Mouse (Mus musculus) thymus, adult 2 months (tissue): ENCODE measurements around the gene AI481877. TPM values are rescaled to one million over a fixed set of nuclear protein-coding genes. Genes with fewer than 3 reads are reported as not detected.

ENCODE experiments used
- DNase-seq: peaks from one replicate; pipeline ENCODE4 v3.0.0; 2021
- H3K27ac ChIP-seq: fragments of 200-500 bp; 2 replicates; pipeline ENCODE4 v1.5.1; 2012; ENCODE audit warnings: low read length, control low read depth; ENCODE audit not compliant: control insufficient read depth, insufficient read depth
- H3K27me3 ChIP-seq: fragments of 200-500 bp; 2 replicates; pipeline ENCODE4 v1.6.1; 2012; ENCODE audit warnings: mild to moderate bottlenecking, low read length, moderate library complexity, mixed read lengths; ENCODE audit not compliant: control insufficient read depth, insufficient read depth
- H3K36me3 ChIP-seq: fragments of 200-500 bp; 2 replicates; pipeline ENCODE4 v1.6.1; 2012; ENCODE audit warnings: mild to moderate bottlenecking, low read length, moderate library complexity; ENCODE audit not compliant: control insufficient read depth, insufficient read depth
- H3K4me1 ChIP-seq: fragments of 200-500 bp; replicated peaks from 2 replicates; pipeline ENCODE4 v1.6.1; 2012; ENCODE audit warnings: low read length; ENCODE audit not compliant: control insufficient read depth, insufficient read depth
- H3K4me3 ChIP-seq: fragments of 200-500 bp; 2 replicates; pipeline ENCODE4 v1.5.1; 2012; ENCODE audit warnings: mild to moderate bottlenecking, low read length, control low read depth, moderate library complexity; ENCODE audit not compliant: control insufficient read depth, insufficient read depth
- CTCF ChIP-seq: fragments of 200-500 bp; IDR thresholded peaks from 2 replicates; pipeline ENCODE4 v1.5.1; 2012; ENCODE audit warnings: mild to moderate bottlenecking, control low read depth, low read length, moderate library complexity, borderline replicate concordance; ENCODE audit not compliant: control insufficient read depth, poor library complexity, insufficient read depth; ENCODE audit errors: extremely low read depth
- POLR2A ChIP-seq: fragments of 200-500 bp; IDR thresholded peaks from 2 replicates; pipeline ENCODE4 v1.6.1; 2012; ENCODE audit warnings: mild to moderate bottlenecking, low read length, control low read depth, moderate library complexity; ENCODE audit not compliant: control insufficient read depth, poor library complexity, insufficient read depth; ENCODE audit errors: extremely low read depth
- WGBS: fragments of 180-500 bp; shearing (Covaris S2); methylation state at CpG from one replicate; pipeline ENCODE4 v1.1.7; 2018; 5-methylcytosine and 5-hydroxymethylcytosine counted together
- polyA plus RNA-seq: library from polyadenylated mRNA; depleted of rRNA; stranded (reverse); fragments of >200 nt; gene quantifications from 2 replicates; pipeline ENCODE4 v1.2.3, GENCODE M21; 2012

AI481877 gene
- polyA plus RNA-seq, 1 experiment = not detected

GRCm38 (mm10) chr4:59160959-59161670 lies 22.3 kb upstream of the AI481877 start:
- peaks cover 4% of the 10 kb centered on the region for H3K4me1 ChIP-seq
- H3K27me3 ChIP-seq = no peaks in the 10 kb centered on the region
- H3K36me3 ChIP-seq = no peaks in the 10 kb centered on the region
- no peak for TF ChIP-seq CTCF
- TF ChIP-seq POLR2A = no peak
- H3K4me3 ChIP-seq = no peak overlapping the region
- no peak for DNase-seq
- 91% methylated on average over 8 of the region's 8 CpGs for WGBS
- no peak overlapping the region for H3K27ac ChIP-seq

DNA sequence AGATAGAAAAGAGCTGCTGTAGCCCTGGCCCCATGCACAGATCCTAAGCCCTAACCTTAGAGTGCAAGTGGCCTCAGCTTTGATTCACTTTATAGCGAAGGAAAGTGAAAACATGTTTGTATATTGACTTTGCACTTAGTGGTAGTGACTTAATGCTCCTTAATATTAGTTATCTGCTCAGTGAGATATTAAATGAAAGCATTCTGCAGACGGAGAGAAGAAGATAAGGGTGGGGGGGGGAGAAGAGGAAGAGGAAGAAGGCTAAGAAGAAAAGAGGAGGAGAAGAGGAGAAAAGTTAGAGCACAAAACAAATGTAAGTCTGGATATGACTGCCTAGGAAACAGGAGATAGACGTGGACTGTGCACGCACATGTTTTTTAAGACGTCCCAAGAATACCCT lies 21.5 kb upstream of the AI481877 start:
- H3K4me3 ChIP-seq = no peak overlapping the region
- 95% methylated on average over 5 of the region's 5 CpGs for WGBS
- no peak overlapping the region for H3K27ac ChIP-seq
- TF ChIP-seq POLR2A (no peak), CTCF (no peak)
- H3K36me3 ChIP-seq = no peaks in the 10 kb centered on the region
- H3K4me1 ChIP-seq = peaks cover 4% of the 10 kb centered on the region
- no peaks in the 10 kb centered on the region for H3K27me3 ChIP-seq
- DNase-seq = no peak

DNA sequence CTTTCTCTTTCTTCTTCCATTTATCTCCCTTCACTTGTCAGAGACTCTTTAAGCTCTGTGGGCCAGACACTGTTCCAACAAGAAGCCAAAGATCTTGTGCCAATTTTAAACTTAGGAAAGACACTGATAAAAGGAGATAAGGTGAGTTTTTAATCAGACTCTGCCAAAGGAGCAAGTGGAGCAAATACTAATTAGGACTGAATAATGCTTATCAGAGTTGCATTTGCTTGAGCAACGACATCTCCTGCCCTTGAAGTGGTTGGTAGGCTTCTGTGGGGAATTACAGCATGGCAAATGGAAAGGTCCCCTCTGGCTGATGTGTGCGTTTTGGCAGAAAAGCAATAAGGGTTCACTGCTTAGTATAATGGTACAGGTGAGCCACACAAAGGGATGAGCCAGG lies 18.9 kb upstream of the AI481877 start:
- H3K36me3 ChIP-seq = no peaks in the 10 kb centered on the region
- no peaks in the 10 kb centered on the region for H3K27me3 ChIP-seq
- TF ChIP-seq CTCF (no peak), POLR2A (no peak)
- H3K4me3 ChIP-seq = no peak overlapping the region
- H3K27ac ChIP-seq = no peak overlapping the region
- WGBS = 45% methylated on average over 2 of the region's 2 CpGs
- no peak for DNase-seq
- H3K4me1 ChIP-seq = peaks cover 4% of the 10 kb centered on the region

DNA sequence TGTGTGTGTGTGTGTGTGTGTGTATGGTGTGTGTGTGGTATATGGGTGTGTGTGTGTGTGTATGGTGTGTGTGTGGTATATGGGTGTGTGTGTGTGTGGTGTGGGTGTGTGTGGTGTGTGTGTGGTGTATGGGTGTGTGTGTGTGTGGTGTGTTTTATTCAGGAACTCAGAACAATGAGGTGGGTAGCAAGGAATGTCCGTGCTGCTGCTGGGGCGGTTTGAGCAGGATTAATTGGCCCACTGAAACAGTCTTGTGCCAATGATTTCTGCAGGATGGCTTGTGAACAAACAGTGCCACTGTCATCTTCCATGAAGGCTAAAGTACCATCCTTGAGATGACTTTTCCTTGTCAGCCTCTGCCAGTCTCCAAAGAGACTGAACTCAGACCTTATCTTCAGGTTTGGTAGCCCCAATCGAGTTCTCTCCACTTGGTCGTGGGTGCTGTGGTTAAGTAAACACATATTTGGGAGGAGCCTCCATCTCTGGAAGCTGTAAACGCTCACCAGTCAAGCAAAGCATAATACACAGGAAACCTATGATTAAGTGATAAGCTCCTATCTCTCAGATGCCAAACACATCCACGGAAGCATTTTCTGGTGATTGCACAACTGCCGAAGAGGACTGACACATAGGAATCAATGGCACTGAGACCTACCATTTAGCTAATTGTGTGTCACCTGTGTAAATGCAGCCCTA lies 18.3 kb upstream of the AI481877 start:
- TF ChIP-seq CTCF (no peak), POLR2A (no peak)
- 26% methylated on average over 7 of the region's 7 CpGs for WGBS
- Histone ChIP-seq H3K4me1 (peaks cover 4% of the 10 kb centered on the region), H3K27me3 (no peaks in the 10 kb centered on the region), H3K36me3 (no peaks in the 10 kb centered on the region), H3K27ac (no peak overlapping the region), H3K4me3 (no peak overlapping the region)
- DNase-seq = no peak

- DNase-seq = no peak
- no peak overlapping the region for H3K4me3 ChIP-seq
- no peak overlapping the region for H3K27ac ChIP-seq
- no peaks in the 10 kb centered on the region for H3K27me3 ChIP-seq
- TF ChIP-seq POLR2A (no peak), CTCF (no peak)
- peaks cover 2% of the 10 kb centered on the region for H3K4me1 ChIP-seq
- 31% methylated on average over 1 of the region's 1 CpGs for WGBS
- no peaks in the 10 kb centered on the region for H3K36me3 ChIP-seq
Measured at GRCm38 (mm10) chr4:59151953-59152352, 13.2 kb upstream of the AI481877 start.

DNA sequence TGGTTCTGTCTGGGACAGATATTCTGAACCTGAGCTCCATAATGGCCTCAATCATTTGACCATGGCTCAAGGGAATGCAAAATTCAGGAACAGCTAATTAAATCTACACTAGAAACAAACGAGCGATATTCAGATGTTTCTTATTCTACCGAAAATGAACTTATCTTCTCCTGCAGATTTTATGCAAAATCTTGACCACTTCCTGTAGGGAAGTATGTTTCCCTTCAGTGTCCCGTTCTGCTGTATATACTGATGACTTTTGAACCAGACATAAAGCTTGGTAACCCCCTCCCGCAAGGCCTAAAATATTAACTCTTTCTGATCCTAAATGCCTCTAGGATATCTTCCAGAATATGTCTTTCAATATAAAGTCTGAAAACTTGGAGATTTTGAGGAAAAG lies 12.1 kb upstream of the AI481877 start:
- TF ChIP-seq CTCF (no peak), POLR2A (no peak)
- Histone ChIP-seq H3K27ac (no peak overlapping the region), H3K4me3 (no peak overlapping the region), H3K27me3 (no peaks in the 10 kb centered on the region), H3K36me3 (no peaks in the 10 kb centered on the region), H3K4me1 (no peaks in the 10 kb centered on the region)
- no peak for DNase-seq
- WGBS = 23% methylated on average over 5 of the region's 5 CpGs

DNA sequence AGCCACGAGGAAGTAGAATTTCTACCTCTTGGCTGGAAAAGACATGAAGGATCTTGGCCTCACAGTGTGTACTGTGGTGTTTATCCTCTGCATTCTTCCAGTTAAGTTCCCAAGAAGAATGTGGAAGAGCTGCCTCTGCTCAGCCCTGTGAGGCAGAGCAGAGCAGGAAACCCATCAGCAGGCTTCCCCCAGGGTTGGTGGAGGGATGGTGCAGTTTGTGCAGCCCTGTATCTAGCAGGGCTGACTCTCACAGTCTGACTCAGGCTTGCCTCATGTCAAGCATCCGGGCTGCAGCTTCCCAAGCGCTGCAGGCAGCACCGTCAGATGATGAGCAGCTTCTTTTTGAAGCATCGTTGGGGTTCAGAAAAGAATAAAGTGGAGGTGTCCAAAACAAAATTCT lies 10.3 kb upstream of the AI481877 start:
- WGBS = 79% methylated on average over 5 of the region's 5 CpGs

More for the DNA sequence above, 10.3 kb upstream of the AI481877 start:
- DNase-seq = no peak
- TF ChIP-seq POLR2A (no peak), CTCF (no peak)
- Histone ChIP-seq H3K4me1 (no peaks in the 10 kb centered on the region), H3K27ac (no peak overlapping the region), H3K4me3 (no peak overlapping the region), H3K36me3 (no peaks in the 10 kb centered on the region), H3K27me3 (no peaks in the 10 kb centered on the region)
